Mouse (Mus musculus) myocyte (in vitro differentiated cells): ENCODE results near the gene Osbpl6.

Experiments
- MYOD1 ChIP-seq, 3 experiments: IDR thresholded peaks; one replicate each; pipeline ENCODE4 v1.6.1; 2011; ENCODE audit warnings: control low read depth in 2 of 3, low read depth in 2 of 3, mild to moderate bottlenecking in 2 of 3, moderate library complexity in 1 of 3; ENCODE audit not compliant: insufficient read length in 2 of 3, control insufficient read depth in 1 of 3
- MYOG ChIP-seq, 3 experiments: IDR thresholded peaks; one replicate each; pipeline ENCODE4 v1.6.1; 2011; ENCODE audit warnings: control low read depth in 2 of 3, low read depth in 2 of 3, mild to moderate bottlenecking in 2 of 3; ENCODE audit not compliant: insufficient read length in 2 of 3, control insufficient read depth in 1 of 3, insufficient read depth in 1 of 3
- POLR2A ChIP-seq: IDR thresholded peaks from one replicate; pipeline ENCODE4 v1.6.1; 2011; ENCODE audit warnings: low read depth, mild to moderate bottlenecking, control low read depth, moderate library complexity; ENCODE audit not compliant: insufficient read length
- POLR2AphosphoS2 ChIP-seq: IDR thresholded peaks from one replicate; pipeline ENCODE4 v1.6.1; 2011; ENCODE audit warnings: low read depth, control low read depth; ENCODE audit not compliant: insufficient read length
- SRF ChIP-seq: IDR thresholded peaks from one replicate; pipeline ENCODE4 v1.6.1; 2011; ENCODE audit warnings: low read depth; ENCODE audit not compliant: control insufficient read depth, insufficient read length
- TCF3 ChIP-seq: IDR thresholded peaks from one replicate; pipeline ENCODE4 v1.6.1; 2011; ENCODE audit warnings: low read depth, control low read depth; ENCODE audit not compliant: insufficient read length
- USF1 ChIP-seq: IDR thresholded peaks from one replicate; pipeline ENCODE4 v1.6.1; 2011; ENCODE audit warnings: low read depth, mild to moderate bottlenecking, control low read depth, moderate library complexity

- TF ChIP-seq POLR2AphosphoS2 (no peak), USF1 (no peak), MYOD1 (IDR thresholded peaks at IDR 0.05; ENCODE audit: control insufficient read depth in 1 of 3, insufficient read length in 2 of 3, low read depth in 2 of 3) (no peak), POLR2A (no peak), MYOG (IDR thresholded peaks at IDR 0.05; ENCODE audit: control insufficient read depth in 1 of 3, insufficient read depth in 1 of 3, insufficient read length in 2 of 3, low read depth in 2 of 3) (no peak), SRF (no peak), TCF3 (no peak)
Observed at GRCm38 (mm10) chr2:76368861-76369660, 37.2 kb upstream of the Osbpl6 start.
